In the genomic region with DNA sequence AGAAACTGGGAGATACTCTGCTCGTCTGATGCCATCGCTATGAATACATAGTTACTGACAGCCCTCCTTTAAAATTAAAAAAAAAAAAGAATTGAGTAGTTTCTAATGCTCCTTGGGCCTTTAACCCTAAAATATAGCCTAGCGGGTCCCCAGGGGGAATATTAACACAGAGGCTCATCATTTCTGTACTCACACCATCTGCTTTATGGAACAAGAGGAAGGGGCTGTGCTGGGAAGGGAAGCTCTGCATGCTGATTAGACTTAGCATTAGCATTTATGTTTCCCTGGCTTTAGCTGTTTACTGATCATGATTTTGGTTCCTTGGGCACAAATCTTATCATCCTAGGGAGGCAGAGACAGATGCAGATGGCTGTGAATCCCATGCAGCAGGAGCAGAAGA, we compare ENCODE assay signal across 27 mouse cellular contexts.
A peak's percentile ranks its signal among the peaks of the same experiment; 100 is the strongest.
DNase-seq lines count a peak whose midpoint lies in the region; ATAC-seq and TF ChIP-seq lines count a peak whose summit lies in the region.
"Had no signal": no experiment of that assay in that cellular context is flagged by ENCODE, and none has a peak within 500 bp of the region (broad histone marks: within the 10 kb centered on the region; RNA-seq: fewer than 3 reads in every experiment).

No protein-coding gene starts in this region.

- no peak overlapping the region for H3K27ac ChIP-seq in forebrain, embryonic 16.5 days (ENCODE audit: low read length)
- no peak overlapping the region for H3K27ac ChIP-seq in forebrain, embryonic 10.5 days
- H3K27ac ChIP-seq in midbrain, embryonic 12.5 days (replicated peaks): 0 out of 2 replicates have a peak overlapping the region, but pooled peaks have one; percentile 5
- H3K27ac ChIP-seq in midbrain, embryonic 10.5 days (replicated peaks): no peak overlapping the region
- peak overlapping the region; percentile 63 for H3K27ac ChIP-seq in neural tube, embryonic 15.5 days (replicated peaks)
- H3K27ac ChIP-seq: heart, embryonic 13.5 days; hindbrain, embryonic 15.5 days; kidney, embryonic 15.5 days; liver, embryonic 14.5 days; stomach, embryonic 15.5 days had no signal

- 83% methylated on average over 3 of the region's 3 CpGs for WGBS in forebrain, embryonic 16.5 days
- WGBS in forebrain, embryonic 10.5 days: 88% methylated on average over 3 of the region's 3 CpGs
- WGBS in midbrain, embryonic 12.5 days: 78% methylated on average over 3 of the region's 3 CpGs
- 89% methylated on average over 3 of the region's 3 CpGs for WGBS in midbrain, embryonic 10.5 days
- WGBS in neural tube, embryonic 15.5 days: 51% methylated on average over 3 of the region's 3 CpGs

- no peak for TF ChIP-seq CTCF in brain, embryonic 14.5 days (IDR thresholded peaks at IDR 0.05; ENCODE audit: borderline replicate concordance, extremely low read depth, insufficient read depth, insufficient read length)

- no peaks in the 10 kb centered on the region for H3K4me1 ChIP-seq in forebrain, embryonic 16.5 days (replicated peaks; ENCODE audit: control insufficient read depth, insufficient read depth, low read length)
- H3K4me1 ChIP-seq in forebrain, embryonic 10.5 days: no peaks in the 10 kb centered on the region
- H3K4me1 ChIP-seq in midbrain, embryonic 12.5 days: no peaks in the 10 kb centered on the region
- 0 out of 2 replicates have a peak, but pooled peaks cover 2% of the 10 kb centered on the region for H3K4me1 ChIP-seq in midbrain, embryonic 10.5 days
- peaks cover 12% of the 10 kb centered on the region for H3K4me1 ChIP-seq in neural tube, embryonic 15.5 days
- H3K4me1 ChIP-seq: heart, embryonic 13.5 days; hindbrain, embryonic 15.5 days; kidney, embryonic 15.5 days; stomach, embryonic 15.5 days had no signal

- no peak for DNase-seq in forebrain, embryonic 10.5 days (ENCODE audit: extremely low spot score, low spot score)
- no peak for DNase-seq in midbrain, embryonic 10.5 days (ENCODE audit: low spot score)
- peak; percentile 43 for DNase-seq in brain, embryonic 14.5 days (ENCODE audit: low read depth)
- DNase-seq in thymus, postnatal 0 days (ENCODE audit: low spot score): no peak
- DNase-seq: adrenal gland, postnatal 10 days; cerebellum, adult 11 months; cerebellum, adult 9-10 months; cerebellum, postnatal 36 days; forebrain, postnatal 0 days; heart, postnatal 10 days; kidney, adult 18-20 months; kidney, postnatal 25 days; liver; lung, adult 2 months; lung, postnatal 10 days; retina, postnatal 1 day; right cerebral cortex, postnatal 14 days; thymus, postnatal 14 days had no signal

- no peak for TF ChIP-seq POLR2A in brain, embryonic 14.5 days (IDR thresholded peaks at IDR 0.05; ENCODE audit: borderline replicate concordance, extremely low read depth, insufficient read depth, insufficient read length, poor library complexity, severe bottlenecking)

- ATAC-seq in forebrain, embryonic 16.5 days: 0 out of 2 replicates have a peak, but pooled peaks have one; percentile 31
- ATAC-seq in midbrain, embryonic 12.5 days (ENCODE audit: low FRiP score, low read depth): no peak; the same call in 1 of the 2 replicates
- peak; percentile 58; the same call in 1 of the 2 replicates for ATAC-seq in neural tube, embryonic 15.5 days (ENCODE audit: low FRiP score)
- ATAC-seq: forebrain, postnatal 0 days; Patski had no signal

- H3K27me3 ChIP-seq in forebrain, embryonic 16.5 days (replicated peaks; ENCODE audit: control insufficient read depth, insufficient read depth, low read length): no peaks in the 10 kb centered on the region
- no peaks in the 10 kb centered on the region for H3K27me3 ChIP-seq in forebrain, embryonic 10.5 days (ENCODE audit: poor library complexity, severe bottlenecking)
- H3K27me3 ChIP-seq in midbrain, embryonic 12.5 days: no peaks in the 10 kb centered on the region
- H3K27me3 ChIP-seq in midbrain, embryonic 10.5 days (ENCODE audit: low read depth, poor library complexity, severe bottlenecking): no peaks in the 10 kb centered on the region
- no peaks in the 10 kb centered on the region for H3K27me3 ChIP-seq in neural tube, embryonic 15.5 days (replicated peaks)
- H3K27me3 ChIP-seq: heart, embryonic 13.5 days; hindbrain, embryonic 15.5 days; kidney, embryonic 15.5 days; stomach, embryonic 15.5 days had no signal

- no peak overlapping the region for H3K4me3 ChIP-seq in forebrain, embryonic 16.5 days (replicated peaks; ENCODE audit: low read length)
- no peak overlapping the region for H3K4me3 ChIP-seq in forebrain, embryonic 10.5 days
- no peak overlapping the region for H3K4me3 ChIP-seq in midbrain, embryonic 12.5 days
- H3K4me3 ChIP-seq in midbrain, embryonic 10.5 days: no peak overlapping the region
- no peak overlapping the region for H3K4me3 ChIP-seq in neural tube, embryonic 15.5 days (replicated peaks)
- H3K4me3 ChIP-seq: heart, embryonic 13.5 days; hindbrain, embryonic 15.5 days; kidney, embryonic 15.5 days; stomach, embryonic 15.5 days had no signal

- no peaks in the 10 kb centered on the region for H3K36me3 ChIP-seq in forebrain, embryonic 16.5 days (ENCODE audit: control insufficient read depth, insufficient read depth)
- H3K36me3 ChIP-seq in forebrain, embryonic 10.5 days (replicated peaks): no peaks in the 10 kb centered on the region
- no peaks in the 10 kb centered on the region for H3K36me3 ChIP-seq in midbrain, embryonic 12.5 days
- no peaks in the 10 kb centered on the region for H3K36me3 ChIP-seq in midbrain, embryonic 10.5 days
- no peaks in the 10 kb centered on the region for H3K36me3 ChIP-seq in neural tube, embryonic 15.5 days
- H3K36me3 ChIP-seq: heart, embryonic 13.5 days; hindbrain, embryonic 15.5 days; kidney, embryonic 15.5 days; stomach, embryonic 15.5 days had no signal

- H3K9me3 ChIP-seq in forebrain, embryonic 16.5 days (ENCODE audit: control insufficient read depth, low read length): no peaks in the 10 kb centered on the region
- H3K9me3 ChIP-seq in forebrain, embryonic 10.5 days: no peaks in the 10 kb centered on the region
- no peaks in the 10 kb centered on the region for H3K9me3 ChIP-seq in midbrain, embryonic 12.5 days
- H3K9me3 ChIP-seq in midbrain, embryonic 10.5 days (replicated peaks): no peaks in the 10 kb centered on the region
- no peaks in the 10 kb centered on the region for H3K9me3 ChIP-seq in neural tube, embryonic 15.5 days (replicated peaks)
- H3K9me3 ChIP-seq: heart, embryonic 13.5 days; hindbrain, embryonic 15.5 days; kidney, embryonic 15.5 days; stomach, embryonic 15.5 days had no signal

- no peak overlapping the region for H3K4me2 ChIP-seq in forebrain, embryonic 16.5 days (ENCODE audit: low read length)
- no peak overlapping the region for H3K4me2 ChIP-seq in midbrain, embryonic 12.5 days (replicated peaks)
- H3K4me2 ChIP-seq in neural tube, embryonic 15.5 days: no peak overlapping the region
- H3K4me2 ChIP-seq: heart, embryonic 13.5 days; hindbrain, embryonic 15.5 days; kidney, embryonic 15.5 days; stomach, embryonic 15.5 days had no signal

- H3K9ac ChIP-seq in forebrain, embryonic 16.5 days (replicated peaks; ENCODE audit: low read depth, low read length): no peak overlapping the region
- H3K9ac ChIP-seq in midbrain, embryonic 12.5 days (replicated peaks): no peak overlapping the region
- no peak overlapping the region for H3K9ac ChIP-seq in neural tube, embryonic 15.5 days (replicated peaks)
- H3K9ac ChIP-seq: forebrain, postnatal 0 days; heart, embryonic 13.5 days; hindbrain, embryonic 15.5 days; kidney, embryonic 15.5 days; liver, embryonic 14.5 days; stomach, embryonic 15.5 days had no signal

Comparison
In these comparisons a context has a peak if more than half of its experiments do, and no peak if none do; other contexts are left out.
1. H3K27ac ChIP-seq: peak in midbrain, embryonic 12.5 days (single experiment) and neural tube, embryonic 15.5 days (single experiment); none in forebrain, embryonic 16.5 days (single experiment), forebrain, embryonic 10.5 days (single experiment) and midbrain, embryonic 10.5 days (single experiment).